Mouse (Mus musculus): ENCODE results near the gene Sos1. TPM values are rescaled to one million over a fixed set of nuclear protein-coding genes. Genes with fewer than 3 reads are reported as not detected.
A peak's percentile ranks its signal among the peaks of the same experiment; 100 is the strongest.
"Not testable (repeated sequence)": the region's sequence is repeated elsewhere in the genome, so short reads cannot be mapped to it uniquely, and the experiment has no call there.

Sos1 gene
- polyA plus RNA-seq, 1 experiment, result 21.9 TPM

GRCm38 (mm10) chr17:80411182-80411581, 69.1 kb downstream of the Sos1 start:
- peak; percentile 23 for DNase-seq (ENCODE audit: low read depth)
- no peak for TF ChIP-seq POLR2A (IDR thresholded peaks at IDR 0.05; ENCODE audit: borderline replicate concordance, extremely low read depth, insufficient read depth, insufficient read length, poor library complexity, severe bottlenecking)
- no peak for TF ChIP-seq CTCF (IDR thresholded peaks at IDR 0.05; ENCODE audit: borderline replicate concordance, extremely low read depth, insufficient read depth, insufficient read length)

GRCm38 (mm10) chr17:80398243-80398642, 82.0 kb downstream of the Sos1 start:
- no peak for TF ChIP-seq POLR2A (IDR thresholded peaks at IDR 0.05; ENCODE audit: borderline replicate concordance, extremely low read depth, insufficient read depth, insufficient read length, poor library complexity, severe bottlenecking)

GRCm38 (mm10) chr17:80391423-80392403, 88.5 kb downstream of the Sos1 start:
- peak; percentile 77 for DNase-seq (ENCODE audit: low read depth)
- peak; percentile 29; the same call in 1 of the 2 replicates for TF ChIP-seq CTCF (IDR thresholded peaks at IDR 0.05; ENCODE audit: borderline replicate concordance, extremely low read depth, insufficient read depth, insufficient read length)
- TF ChIP-seq POLR2A (IDR thresholded peaks at IDR 0.05; ENCODE audit: borderline replicate concordance, extremely low read depth, insufficient read depth, insufficient read length, poor library complexity, severe bottlenecking), result no peak

More at GRCm38 (mm10) chr17:80398243-80398642, 82.0 kb downstream of the Sos1 start:
- DNase-seq (ENCODE audit: low read depth), result no peak

- TF ChIP-seq POLR2A (IDR thresholded peaks at IDR 0.05; ENCODE audit: borderline replicate concordance, extremely low read depth, insufficient read depth, insufficient read length, poor library complexity, severe bottlenecking) (no peak), CTCF (IDR thresholded peaks at IDR 0.05; ENCODE audit: borderline replicate concordance, extremely low read depth, insufficient read depth, insufficient read length) (no peak)
- DNase-seq (ENCODE audit: low read depth), result no peak
These were observed 90.2 kb downstream of the Sos1 start for GRCm38 (mm10) chr17:80390024-80390423.

GRCm38 (mm10) chr17:80385671-80386070, 94.6 kb downstream of the Sos1 start:
- DNase-seq (ENCODE audit: low read depth), result no peak
- TF ChIP-seq CTCF (IDR thresholded peaks at IDR 0.05; ENCODE audit: borderline replicate concordance, extremely low read depth, insufficient read depth, insufficient read length), result no peak

GRCm38 (mm10) chr17:80378386-80378785, 101.9 kb downstream of the Sos1 start:
- not testable (repeated sequence) for DNase-seq (ENCODE audit: low read depth)

- DNase-seq (ENCODE audit: low read depth), result no peak
- TF ChIP-seq CTCF (IDR thresholded peaks at IDR 0.05; ENCODE audit: borderline replicate concordance, extremely low read depth, insufficient read depth, insufficient read length), result no peak
- TF ChIP-seq POLR2A (IDR thresholded peaks at IDR 0.05; ENCODE audit: borderline replicate concordance, extremely low read depth, insufficient read depth, insufficient read length, poor library complexity, severe bottlenecking), result no peak
These were observed 106.5 kb downstream of the Sos1 start for GRCm38 (mm10) chr17:80373726-80374096.

GRCm38 (mm10) chr17:80372989-80373725, 107.1 kb downstream of the Sos1 start, which contains the start of gene Gm10190:
Gene Gm10190, minus strand, starts transcription at chr17:80373541.
- peak; percentile 98 for DNase-seq (ENCODE audit: low read depth)
- TF ChIP-seq CTCF (IDR thresholded peaks at IDR 0.05; ENCODE audit: borderline replicate concordance, extremely low read depth, insufficient read depth, insufficient read length), result no peak
- TF ChIP-seq POLR2A (IDR thresholded peaks at IDR 0.05; ENCODE audit: borderline replicate concordance, extremely low read depth, insufficient read depth, insufficient read length, poor library complexity, severe bottlenecking), result peak; percentile 94

GRCm38 (mm10) chr17:80368606-80369005, 111.6 kb downstream of the Sos1 start:
- DNase-seq (ENCODE audit: low read depth), result no peak
- TF ChIP-seq POLR2A (IDR thresholded peaks at IDR 0.05; ENCODE audit: borderline replicate concordance, extremely low read depth, insufficient read depth, insufficient read length, poor library complexity, severe bottlenecking) (no peak), CTCF (IDR thresholded peaks at IDR 0.05; ENCODE audit: borderline replicate concordance, extremely low read depth, insufficient read depth, insufficient read length) (no peak)

- TF ChIP-seq POLR2A (IDR thresholded peaks at IDR 0.05; ENCODE audit: borderline replicate concordance, extremely low read depth, insufficient read depth, insufficient read length, poor library complexity, severe bottlenecking) (no peak), CTCF (IDR thresholded peaks at IDR 0.05; ENCODE audit: borderline replicate concordance, extremely low read depth, insufficient read depth, insufficient read length) (no peak)
- DNase-seq (ENCODE audit: low read depth), result no peak
These were observed 113.0 kb downstream of the Sos1 start for GRCm38 (mm10) chr17:80367276-80367675.

- no peak for DNase-seq (ENCODE audit: low read depth)
- TF ChIP-seq POLR2A (IDR thresholded peaks at IDR 0.05; ENCODE audit: borderline replicate concordance, extremely low read depth, insufficient read depth, insufficient read length, poor library complexity, severe bottlenecking) (no peak), CTCF (IDR thresholded peaks at IDR 0.05; ENCODE audit: borderline replicate concordance, extremely low read depth, insufficient read depth, insufficient read length) (no peak)
These were observed 120.0 kb downstream of the Sos1 start for GRCm38 (mm10) chr17:80360245-80360644.

GRCm38 (mm10) chr17:80347234-80347633, 133.0 kb downstream of the Sos1 start:
- TF ChIP-seq CTCF (IDR thresholded peaks at IDR 0.05; ENCODE audit: borderline replicate concordance, extremely low read depth, insufficient read depth, insufficient read length), result no peak
- TF ChIP-seq POLR2A (IDR thresholded peaks at IDR 0.05; ENCODE audit: borderline replicate concordance, extremely low read depth, insufficient read depth, insufficient read length, poor library complexity, severe bottlenecking), result no peak
- DNase-seq (ENCODE audit: low read depth), result no peak
